Mouse (Mus musculus): ENCODE measurements at regions not wholly inside any gene's neighbourhood (a gene's known extent, or its start where the extent isn't known, plus 50 kb on each side); places are given as distances from the start of the nearest gene placed in this dataset.

- DNase-seq: no peak
- WGBS: 71% methylated on average over 3 of the region's 3 CpGs
- Histone ChIP-seq H3K27me3 (ENCODE audit: control insufficient read depth, insufficient read depth, low read length) (no peaks in the 10 kb centered on the region), H3K4me1 (ENCODE audit: control insufficient read depth, insufficient read depth, low read length) (no peaks in the 10 kb centered on the region), H3K9ac (ENCODE audit: low read depth, low read length) (no peak overlapping the region), H3K4me3 (no peak overlapping the region), H3K27ac (no peak overlapping the region), H3K79me2 (replicated peaks; ENCODE audit: control insufficient read depth, insufficient read depth, low read length) (no peaks in the 10 kb centered on the region), H3K36me3 (ENCODE audit: control insufficient read depth, insufficient read depth, low read length) (no peaks in the 10 kb centered on the region)
- no peak for TF ChIP-seq EP300 (IDR thresholded peaks at IDR 0.05; ENCODE audit: insufficient read depth, low read depth, low read length)
- TF ChIP-seq POLR2A (IDR thresholded peaks at IDR 0.05; ENCODE audit: insufficient read depth, low read depth, low read length): no peak
- TF ChIP-seq CTCF (IDR thresholded peaks at IDR 0.05): 0 out of 2 replicates have a peak, but pooled peaks have one; percentile 3
- intact Hi-C loops (cut with DNase I): no loop called here
Observed at GRCm38 (mm10) chr2:8877855-8878254, 1003.2 kb upstream of the 4930412O13Rik start.

- no peak overlapping the region for H3K4me3 ChIP-seq
- no peaks in the 10 kb centered on the region for H3K4me1 ChIP-seq (ENCODE audit: control insufficient read depth, insufficient read depth, low read length)
- intact Hi-C loops (cut with DNase I): no loop called here
- H3K79me2 ChIP-seq (replicated peaks; ENCODE audit: control insufficient read depth, insufficient read depth, low read length): no peaks in the 10 kb centered on the region
- TF ChIP-seq CTCF (IDR thresholded peaks at IDR 0.05): no peak
- no peak for TF ChIP-seq POLR2A (IDR thresholded peaks at IDR 0.05; ENCODE audit: insufficient read depth, low read depth, low read length)
- TF ChIP-seq EP300 (IDR thresholded peaks at IDR 0.05; ENCODE audit: insufficient read depth, low read depth, low read length): no peak
- H3K9ac ChIP-seq (ENCODE audit: low read depth, low read length): no peak overlapping the region
- no peaks in the 10 kb centered on the region for H3K36me3 ChIP-seq (ENCODE audit: control insufficient read depth, insufficient read depth, low read length)
- H3K27me3 ChIP-seq (ENCODE audit: control insufficient read depth, insufficient read depth, low read length): no peaks in the 10 kb centered on the region
- H3K27ac ChIP-seq: no peak overlapping the region
- DNase-seq: no peak
Observed at GRCm38 (mm10) chr2:8912417-8912816, 968.6 kb upstream of the 4930412O13Rik start.

- Histone ChIP-seq H3K4me3 (no peak overlapping the region), H3K27me3 (ENCODE audit: control insufficient read depth, insufficient read depth, low read length) (no peaks in the 10 kb centered on the region), H3K79me2 (replicated peaks; ENCODE audit: control insufficient read depth, insufficient read depth, low read length) (no peaks in the 10 kb centered on the region), H3K4me1 (ENCODE audit: control insufficient read depth, insufficient read depth, low read length) (no peaks in the 10 kb centered on the region), H3K9ac (ENCODE audit: low read depth, low read length) (no peak overlapping the region), H3K27ac (no peak overlapping the region), H3K36me3 (ENCODE audit: control insufficient read depth, insufficient read depth, low read length) (no peaks in the 10 kb centered on the region)
- 68% methylated on average over 2 of the region's 2 CpGs for WGBS
- no peak for TF ChIP-seq CTCF (IDR thresholded peaks at IDR 0.05)
- intact Hi-C loops (cut with DNase I): no loop called here
- DNase-seq: no peak
Observed at GRCm38 (mm10) chr2:8924856-8925255, 956.2 kb upstream of the 4930412O13Rik start.

GRCm38 (mm10) chr2:8941574-8941973 is 939.5 kb upstream of the 4930412O13Rik start:
- no peaks in the 10 kb centered on the region for H3K79me2 ChIP-seq (replicated peaks; ENCODE audit: control insufficient read depth, insufficient read depth, low read length)
- no peaks in the 10 kb centered on the region for H3K36me3 ChIP-seq (ENCODE audit: control insufficient read depth, insufficient read depth, low read length)
- H3K27ac ChIP-seq: no peak overlapping the region
- no peaks in the 10 kb centered on the region for H3K4me1 ChIP-seq (ENCODE audit: control insufficient read depth, insufficient read depth, low read length)
- no peak for TF ChIP-seq POLR2A (IDR thresholded peaks at IDR 0.05; ENCODE audit: insufficient read depth, low read depth, low read length)
- TF ChIP-seq EP300 (IDR thresholded peaks at IDR 0.05; ENCODE audit: insufficient read depth, low read depth, low read length): no peak
- no peaks in the 10 kb centered on the region for H3K27me3 ChIP-seq (ENCODE audit: control insufficient read depth, insufficient read depth, low read length)
- intact Hi-C loops (cut with DNase I): no loop called here
- no peak overlapping the region for H3K9ac ChIP-seq (ENCODE audit: low read depth, low read length)
- DNase-seq: no peak
- 78% methylated on average over 7 of the region's 7 CpGs for WGBS
- no peak overlapping the region for H3K4me3 ChIP-seq

DNA sequence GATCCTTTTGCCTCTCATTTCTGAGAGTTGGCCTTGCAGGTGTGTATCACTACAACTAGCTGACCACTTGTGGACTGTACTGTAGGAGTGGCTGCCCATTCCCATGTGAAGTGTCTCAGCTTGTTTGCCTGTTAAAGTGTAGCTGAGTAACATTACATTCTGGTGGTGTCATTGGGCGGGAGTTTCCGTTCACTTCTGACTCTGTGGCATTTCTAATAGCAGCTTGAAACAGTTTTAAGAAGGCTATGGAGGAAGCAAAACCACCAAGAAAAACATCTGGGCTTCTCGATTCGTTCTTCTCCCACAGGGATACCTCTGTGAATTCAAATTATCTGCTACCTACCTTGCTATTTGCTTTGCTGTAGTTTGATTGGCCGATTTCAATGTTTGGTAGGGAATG is 922.1 kb upstream of the 4930412O13Rik start:
- H3K4me3 ChIP-seq: no peak overlapping the region
- TF ChIP-seq EP300 (IDR thresholded peaks at IDR 0.05; ENCODE audit: insufficient read depth, low read depth, low read length) (no peak), POLR2A (IDR thresholded peaks at IDR 0.05; ENCODE audit: insufficient read depth, low read depth, low read length) (no peak), CTCF (IDR thresholded peaks at IDR 0.05) (no peak)
- no peaks in the 10 kb centered on the region for H3K27me3 ChIP-seq (ENCODE audit: control insufficient read depth, insufficient read depth, low read length)
- no peak for DNase-seq
- H3K4me1 ChIP-seq (ENCODE audit: control insufficient read depth, insufficient read depth, low read length): no peaks in the 10 kb centered on the region
- H3K36me3 ChIP-seq (ENCODE audit: control insufficient read depth, insufficient read depth, low read length): no peaks in the 10 kb centered on the region
- intact Hi-C loops (cut with DNase I): no loop called here
- H3K27ac ChIP-seq: no peak overlapping the region
- no peaks in the 10 kb centered on the region for H3K79me2 ChIP-seq (replicated peaks; ENCODE audit: control insufficient read depth, insufficient read depth, low read length)
- H3K9ac ChIP-seq (ENCODE audit: low read depth, low read length): no peak overlapping the region
- WGBS: 61% methylated on average over 5 of the region's 5 CpGs

- DNase-seq: no peak
- 83% methylated on average over 1 of the region's 1 CpGs for WGBS
- Histone ChIP-seq H3K79me2 (replicated peaks; ENCODE audit: control insufficient read depth, insufficient read depth, low read length) (no peaks in the 10 kb centered on the region), H3K27me3 (ENCODE audit: control insufficient read depth, insufficient read depth, low read length) (no peaks in the 10 kb centered on the region), H3K36me3 (ENCODE audit: control insufficient read depth, insufficient read depth, low read length) (no peaks in the 10 kb centered on the region), H3K4me3 (no peak overlapping the region), H3K9ac (ENCODE audit: low read depth, low read length) (no peak overlapping the region), H3K4me1 (ENCODE audit: control insufficient read depth, insufficient read depth, low read length) (no peaks in the 10 kb centered on the region), H3K27ac (no peak overlapping the region)
- intact Hi-C loops (cut with DNase I): no loop called here
- no peak for TF ChIP-seq EP300 (IDR thresholded peaks at IDR 0.05; ENCODE audit: insufficient read depth, low read depth, low read length)
- no peak for TF ChIP-seq POLR2A (IDR thresholded peaks at IDR 0.05; ENCODE audit: insufficient read depth, low read depth, low read length)
- no peak for TF ChIP-seq CTCF (IDR thresholded peaks at IDR 0.05)
Observed at GRCm38 (mm10) chr2:8964952-8965668, 915.9 kb upstream of the 4930412O13Rik start.
